Mouse (Mus musculus): ENCODE measurements around the gene Zfp239.

GRCm38 (mm10) chr6:117902556-117902955, 40.7 kb downstream of the Zfp239 start:
- TF ChIP-seq POLR2A (IDR thresholded peaks at IDR 0.05; ENCODE audit: extremely low read depth, insufficient read depth, low read length) (no peak), CTCF (IDR thresholded peaks at IDR 0.05; ENCODE audit: low read depth, low read length) (no peak)
